Mouse (Mus musculus): Measurements from ENCODE around the gene Arpp21. TPM values are rescaled to one million over a fixed set of nuclear protein-coding genes. Genes with fewer than 3 reads are reported as not detected.

Gene Arpp21
- polyA plus RNA-seq, 1 experiment from 2014 or later, result 1.0 TPM

DNA sequence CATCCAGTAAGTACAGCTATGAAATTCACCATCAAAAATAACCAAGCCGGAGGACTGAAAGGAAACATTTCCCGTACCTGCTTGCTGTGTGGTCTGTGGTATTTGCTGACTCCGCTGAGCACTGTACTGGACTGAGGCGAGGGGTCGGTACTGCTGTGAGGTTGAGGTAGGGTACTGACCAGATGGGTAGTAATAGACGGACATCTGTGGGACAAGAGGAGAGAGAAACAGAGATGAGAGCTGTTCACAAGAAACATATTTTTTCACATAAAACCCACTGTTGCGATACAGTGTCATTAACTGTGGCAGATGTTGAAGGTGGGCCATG is 116.7 kb downstream of the Arpp21 start:
- Histone ChIP-seq H3K36me3 (ENCODE audit: control insufficient read depth, insufficient read depth, low read length) (no peaks in the 10 kb centered on the region), H3K27me3 (replicated peaks; ENCODE audit: control insufficient read depth, insufficient read depth, low read length) (peaks cover 22% of the 10 kb centered on the region; the same call in 1 of the 2 replicates), H3K4me2 (ENCODE audit: low read length) (peak overlapping the region; percentile 51), H3K4me3 (ENCODE audit: low read depth, low read length) (no peak overlapping the region), H3K27ac (ENCODE audit: low read depth) (no peak overlapping the region), H3K4me1 (replicated peaks; ENCODE audit: control insufficient read depth, insufficient read depth, low read length) (no peaks in the 10 kb centered on the region), H3K9ac (ENCODE audit: low read length) (no peak overlapping the region), H3K9me3 (ENCODE audit: control insufficient read depth, low read length) (no peaks in the 10 kb centered on the region)
- DNase-seq (ENCODE audit: low spot score) (no peak), ATAC-seq (replicated peaks; ENCODE audit: low FRiP score, low TSS enrichment, low read depth) (no peak)
- 19% methylated on average over 7 of the region's 7 CpGs for WGBS

DNA sequence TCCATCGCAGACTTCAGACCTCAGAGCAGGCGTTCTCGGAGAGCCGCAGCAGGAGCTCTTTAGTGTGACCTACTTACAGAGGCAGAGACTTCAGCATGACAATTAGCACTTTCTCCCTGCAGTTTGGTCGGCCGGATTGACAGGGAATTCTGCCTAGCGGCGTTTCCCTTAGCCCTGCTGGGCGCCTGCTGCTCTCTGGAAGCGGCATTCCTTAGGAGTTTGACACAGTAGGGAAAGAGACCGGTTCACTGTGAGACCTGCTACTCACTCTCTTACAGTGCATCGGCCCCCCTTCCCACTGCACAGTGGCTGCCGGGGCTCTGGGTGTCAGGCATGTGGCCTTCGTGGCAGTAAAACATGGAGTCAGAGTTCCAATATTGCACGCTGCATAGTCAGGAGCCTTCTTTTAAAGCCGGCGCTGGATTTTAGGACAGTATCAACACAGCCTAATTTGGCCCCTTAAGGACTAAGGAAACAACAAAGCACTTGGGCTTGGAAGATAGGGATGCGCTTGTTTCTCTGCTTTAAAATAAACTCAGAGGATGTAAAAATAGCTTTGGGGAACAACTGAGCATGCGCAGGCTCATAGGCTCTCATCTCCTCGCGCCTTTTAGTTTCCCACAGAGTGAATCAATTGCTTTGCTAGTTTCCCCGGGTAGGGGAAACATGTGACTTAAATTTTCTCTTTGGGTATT is 117.2 kb downstream of the Arpp21 start:
- Histone ChIP-seq H3K36me3 (ENCODE audit: control insufficient read depth, insufficient read depth, low read length) (no peaks in the 10 kb centered on the region), H3K27me3 (replicated peaks; ENCODE audit: control insufficient read depth, insufficient read depth, low read length) (peaks cover 22% of the 10 kb centered on the region; the same call in 1 of the 2 replicates), H3K4me2 (ENCODE audit: low read length) (peak overlapping the region; percentile 51), H3K4me3 (ENCODE audit: low read depth, low read length) (peak overlapping the region; percentile 27), H3K9ac (ENCODE audit: low read length) (peak overlapping the region; percentile 25; the same call in 1 of the 2 replicates), H3K4me1 (replicated peaks; ENCODE audit: control insufficient read depth, insufficient read depth, low read length) (no peaks in the 10 kb centered on the region), H3K27ac (ENCODE audit: low read depth) (no peak overlapping the region), H3K9me3 (ENCODE audit: control insufficient read depth, low read length) (no peaks in the 10 kb centered on the region)
- WGBS, result 3% methylated on average over 22 of the region's 22 CpGs
- ATAC-seq (replicated peaks; ENCODE audit: low FRiP score, low TSS enrichment, low read depth), result no peak
- peak; percentile 52 for DNase-seq (ENCODE audit: low spot score)

- Histone ChIP-seq H3K9me3 (ENCODE audit: control insufficient read depth, low read length) (no peaks in the 10 kb centered on the region), H3K27me3 (replicated peaks; ENCODE audit: control insufficient read depth, insufficient read depth, low read length) (peaks cover 22% of the 10 kb centered on the region; the same call in 1 of the 2 replicates), H3K9ac (ENCODE audit: low read length) (no peak overlapping the region), H3K27ac (ENCODE audit: low read depth) (no peak overlapping the region), H3K36me3 (ENCODE audit: control insufficient read depth, insufficient read depth, low read length) (no peaks in the 10 kb centered on the region), H3K4me1 (replicated peaks; ENCODE audit: control insufficient read depth, insufficient read depth, low read length) (no peaks in the 10 kb centered on the region), H3K4me3 (ENCODE audit: low read depth, low read length) (0 out of 2 replicates have a peak overlapping the region, but pooled peaks have one; percentile 27), H3K4me2 (ENCODE audit: low read length) (peak overlapping the region; percentile 51)
- ATAC-seq (replicated peaks; ENCODE audit: low FRiP score, low TSS enrichment, low read depth), result no peak
- 32% methylated on average over 15 of the region's 15 CpGs for WGBS
- no peak for DNase-seq (ENCODE audit: low spot score)
Observed at GRCm38 (mm10) chr9:112117632-112118410, 117.9 kb downstream of the Arpp21 start.

- no peaks in the 10 kb centered on the region for H3K36me3 ChIP-seq (ENCODE audit: control insufficient read depth, insufficient read depth, low read length)
- 90% methylated on average over 5 of the region's 5 CpGs for WGBS
- H3K9me3 ChIP-seq (ENCODE audit: control insufficient read depth, low read length), result no peaks in the 10 kb centered on the region
- H3K27me3 ChIP-seq (replicated peaks; ENCODE audit: control insufficient read depth, insufficient read depth, low read length), result no peaks in the 10 kb centered on the region
- H3K27ac ChIP-seq (ENCODE audit: low read depth), result no peak overlapping the region
- DNase-seq (ENCODE audit: low spot score) (no peak), ATAC-seq (replicated peaks; ENCODE audit: low FRiP score, low TSS enrichment, low read depth) (no peak)
- no peak overlapping the region for H3K9ac ChIP-seq (ENCODE audit: low read length)
- no peak overlapping the region for H3K4me2 ChIP-seq (ENCODE audit: low read length)
- no peaks in the 10 kb centered on the region for H3K4me1 ChIP-seq (replicated peaks; ENCODE audit: control insufficient read depth, insufficient read depth, low read length)
- no peak overlapping the region for H3K4me3 ChIP-seq (ENCODE audit: low read depth, low read length)
Observed at GRCm38 (mm10) chr9:112111610-112112009, 124.1 kb downstream of the Arpp21 start.

GRCm38 (mm10) chr9:112102852-112103192 is 132.9 kb downstream of the Arpp21 start:
- ATAC-seq (replicated peaks; ENCODE audit: low FRiP score, low TSS enrichment, low read depth), result no peak
- no peak for DNase-seq (ENCODE audit: low spot score)
- Histone ChIP-seq H3K36me3 (ENCODE audit: control insufficient read depth, insufficient read depth, low read length) (no peaks in the 10 kb centered on the region), H3K4me1 (replicated peaks; ENCODE audit: control insufficient read depth, insufficient read depth, low read length) (no peaks in the 10 kb centered on the region), H3K9ac (ENCODE audit: low read length) (no peak overlapping the region), H3K27ac (ENCODE audit: low read depth) (no peak overlapping the region), H3K9me3 (ENCODE audit: control insufficient read depth, low read length) (no peaks in the 10 kb centered on the region), H3K4me2 (ENCODE audit: low read length) (no peak overlapping the region), H3K4me3 (ENCODE audit: low read depth, low read length) (no peak overlapping the region), H3K27me3 (replicated peaks; ENCODE audit: control insufficient read depth, insufficient read depth, low read length) (no peaks in the 10 kb centered on the region)
- 70% methylated on average over 2 of the region's 2 CpGs for WGBS

- no peaks in the 10 kb centered on the region for H3K9me3 ChIP-seq (ENCODE audit: control insufficient read depth, low read length)
- H3K4me3 ChIP-seq (ENCODE audit: low read depth, low read length), result no peak overlapping the region
- ATAC-seq (replicated peaks; ENCODE audit: low FRiP score, low TSS enrichment, low read depth) (no peak), DNase-seq (ENCODE audit: low spot score) (no peak)
- no peak overlapping the region for H3K4me2 ChIP-seq (ENCODE audit: low read length)
- H3K27ac ChIP-seq (ENCODE audit: low read depth), result no peak overlapping the region
- 52% methylated on average over 6 of the region's 6 CpGs for WGBS
- H3K36me3 ChIP-seq (ENCODE audit: control insufficient read depth, insufficient read depth, low read length), result no peaks in the 10 kb centered on the region
- H3K27me3 ChIP-seq (replicated peaks; ENCODE audit: control insufficient read depth, insufficient read depth, low read length), result no peaks in the 10 kb centered on the region
- no peaks in the 10 kb centered on the region for H3K4me1 ChIP-seq (replicated peaks; ENCODE audit: control insufficient read depth, insufficient read depth, low read length)
- H3K9ac ChIP-seq (ENCODE audit: low read length), result no peak overlapping the region
Observed at GRCm38 (mm10) chr9:112102155-112102851, 133.4 kb downstream of the Arpp21 start.

- Histone ChIP-seq H3K27ac (ENCODE audit: low read depth) (no peak overlapping the region), H3K9ac (ENCODE audit: low read length) (no peak overlapping the region), H3K27me3 (replicated peaks; ENCODE audit: control insufficient read depth, insufficient read depth, low read length) (no peaks in the 10 kb centered on the region), H3K4me3 (ENCODE audit: low read depth, low read length) (no peak overlapping the region), H3K4me1 (replicated peaks; ENCODE audit: control insufficient read depth, insufficient read depth, low read length) (no peaks in the 10 kb centered on the region), H3K9me3 (ENCODE audit: control insufficient read depth, low read length) (no peaks in the 10 kb centered on the region), H3K36me3 (ENCODE audit: control insufficient read depth, insufficient read depth, low read length) (no peaks in the 10 kb centered on the region), H3K4me2 (ENCODE audit: low read length) (no peak overlapping the region)
- ATAC-seq (replicated peaks; ENCODE audit: low FRiP score, low TSS enrichment, low read depth), result no peak
- WGBS, result 88% methylated on average over 3 of the region's 3 CpGs
- no peak for DNase-seq (ENCODE audit: low spot score)
Observed at GRCm38 (mm10) chr9:112100841-112101595, 134.7 kb downstream of the Arpp21 start.

- no peak overlapping the region for H3K4me3 ChIP-seq (ENCODE audit: low read depth, low read length)
- no peak overlapping the region for H3K9ac ChIP-seq (ENCODE audit: low read length)
- WGBS, result 38% methylated on average over 6 of the region's 6 CpGs
- DNase-seq (ENCODE audit: low spot score), result no peak
- no peak for ATAC-seq (replicated peaks; ENCODE audit: low FRiP score, low TSS enrichment, low read depth)
- no peaks in the 10 kb centered on the region for H3K4me1 ChIP-seq (replicated peaks; ENCODE audit: control insufficient read depth, insufficient read depth, low read length)
- no peak overlapping the region for H3K27ac ChIP-seq (ENCODE audit: low read depth)
- no peaks in the 10 kb centered on the region for H3K9me3 ChIP-seq (ENCODE audit: control insufficient read depth, low read length)
- H3K36me3 ChIP-seq (ENCODE audit: control insufficient read depth, insufficient read depth, low read length), result no peaks in the 10 kb centered on the region
- no peaks in the 10 kb centered on the region for H3K27me3 ChIP-seq (replicated peaks; ENCODE audit: control insufficient read depth, insufficient read depth, low read length)
- H3K4me2 ChIP-seq (ENCODE audit: low read length), result no peak overlapping the region
Observed at GRCm38 (mm10) chr9:112098267-112098666, 137.5 kb downstream of the Arpp21 start.
